Mouse (Mus musculus) limb, embryonic 11.5 days (tissue): ENCODE measurements around the gene Gorasp1. TPM values are rescaled to one million over a fixed set of nuclear protein-coding genes. Genes with fewer than 3 reads are reported as not detected.

Source experiments
- ATAC-seq: fragments of 200-750 bp; cut with Nextera tagmentation; 2 replicates; pipeline ENCODE4 v1.8.0; 2017; ENCODE audit warnings: low read depth; ENCODE audit not compliant: insufficient number of reproducible peaks, low FRiP score, low TSS enrichment
- DNase-seq: peaks from one replicate; pipeline ENCODE4 v3.0.0-alpha.2; 2015; ENCODE audit warnings: low spot score
- H3K27ac ChIP-seq: fragments of 300-500 bp; sonication (generic); replicated peaks from 2 replicates; pipeline ENCODE4 v1.5.1; 2014; ENCODE audit warnings: low read depth, mild to moderate bottlenecking, low read length
- H3K27me3 ChIP-seq: fragments of 300-500 bp; sonication (generic); 2 replicates; pipeline ENCODE4 v1.6.1; 2014; ENCODE audit warnings: mild to moderate bottlenecking, low read length, mixed read lengths; ENCODE audit not compliant: control insufficient read depth, insufficient read depth
- H3K36me3 ChIP-seq: fragments of 300-500 bp; sonication (generic); 2 replicates; pipeline ENCODE4 v1.6.1; 2014; ENCODE audit warnings: mild to moderate bottlenecking, low read length, moderate library complexity, mixed read lengths; ENCODE audit not compliant: control insufficient read depth, insufficient read depth
- H3K4me1 ChIP-seq: fragments of 300-500 bp; sonication (generic); 2 replicates; pipeline ENCODE4 v1.6.1; 2014; ENCODE audit warnings: low read length, mixed read lengths; ENCODE audit not compliant: control insufficient read depth, insufficient read depth
- H3K4me2 ChIP-seq: fragments of 300-500 bp; sonication (generic); 2 replicates; pipeline ENCODE4 v1.6.1; 2014; ENCODE audit warnings: low read depth, mild to moderate bottlenecking, moderate library complexity; ENCODE audit not compliant: severe bottlenecking
- H3K4me3 ChIP-seq: fragments of 300-500 bp; sonication (generic); 2 replicates; pipeline ENCODE4 v1.5.1; 2014; ENCODE audit warnings: low read depth, low read length
- H3K9ac ChIP-seq: fragments of 300-500 bp; sonication (generic); 2 replicates; pipeline ENCODE4 v1.6.1; 2014; ENCODE audit warnings: mild to moderate bottlenecking, low read length
- H3K9me3 ChIP-seq: fragments of 300-500 bp; sonication (generic); 2 replicates; pipeline ENCODE4 v1.6.1; 2016; ENCODE audit warnings: low read length; ENCODE audit not compliant: control insufficient read depth
- WGBS: fragments of 180-500 bp; shearing (Covaris S2); extraction: QIAGEN DNeasy Blood & Tissue Kit; methylation state at CpG from one replicate; pipeline ENCODE4 v1.1.7; 2014; 5-methylcytosine and 5-hydroxymethylcytosine counted together
- polyA plus RNA-seq: library from polyadenylated mRNA; unstranded; fragments of >200 nt; fragmentation: Nextera tagmentation; extraction: Ambion mirVana; gene quantifications from 2 replicates; pipeline ENCODE4 v1.2.1, GENCODE M21; 2014

The Gorasp1 gene
- polyA plus RNA-seq, 1 experiment from 2014 or later, result 23.3 TPM

DNA sequence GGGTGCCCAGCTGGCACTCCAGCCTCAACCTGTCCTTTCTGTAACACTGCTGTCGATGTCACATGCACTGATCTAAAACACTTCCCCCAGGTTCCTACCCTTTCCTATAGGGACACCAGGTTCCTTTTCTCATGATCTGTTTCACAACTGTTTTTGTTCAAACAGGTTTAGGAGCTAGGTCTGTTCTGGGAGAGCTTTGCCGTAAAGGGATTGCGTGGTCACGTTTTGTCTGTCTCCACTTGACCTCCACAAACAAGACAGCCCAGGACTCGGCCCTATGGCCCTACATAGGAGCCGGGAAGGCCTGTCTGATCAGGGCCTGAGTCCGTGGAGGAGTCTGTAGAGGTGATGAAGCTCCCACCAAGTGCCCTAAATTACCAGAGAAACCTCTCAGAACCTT is 32.4 kb upstream of the Gorasp1 start:
- no peak for DNase-seq
- no peak overlapping the region for H3K4me2 ChIP-seq
- no peak overlapping the region for H3K27ac ChIP-seq
- no peaks in the 10 kb centered on the region for H3K9me3 ChIP-seq
- H3K36me3 ChIP-seq, result peaks cover 14% of the 10 kb centered on the region
- no peaks in the 10 kb centered on the region for H3K4me1 ChIP-seq
- H3K4me3 ChIP-seq, result no peak overlapping the region
- no peak for ATAC-seq
- H3K27me3 ChIP-seq, result no peaks in the 10 kb centered on the region
- H3K9ac ChIP-seq, result no peak overlapping the region
- 79% methylated on average over 7 of the region's 7 CpGs for WGBS

DNA sequence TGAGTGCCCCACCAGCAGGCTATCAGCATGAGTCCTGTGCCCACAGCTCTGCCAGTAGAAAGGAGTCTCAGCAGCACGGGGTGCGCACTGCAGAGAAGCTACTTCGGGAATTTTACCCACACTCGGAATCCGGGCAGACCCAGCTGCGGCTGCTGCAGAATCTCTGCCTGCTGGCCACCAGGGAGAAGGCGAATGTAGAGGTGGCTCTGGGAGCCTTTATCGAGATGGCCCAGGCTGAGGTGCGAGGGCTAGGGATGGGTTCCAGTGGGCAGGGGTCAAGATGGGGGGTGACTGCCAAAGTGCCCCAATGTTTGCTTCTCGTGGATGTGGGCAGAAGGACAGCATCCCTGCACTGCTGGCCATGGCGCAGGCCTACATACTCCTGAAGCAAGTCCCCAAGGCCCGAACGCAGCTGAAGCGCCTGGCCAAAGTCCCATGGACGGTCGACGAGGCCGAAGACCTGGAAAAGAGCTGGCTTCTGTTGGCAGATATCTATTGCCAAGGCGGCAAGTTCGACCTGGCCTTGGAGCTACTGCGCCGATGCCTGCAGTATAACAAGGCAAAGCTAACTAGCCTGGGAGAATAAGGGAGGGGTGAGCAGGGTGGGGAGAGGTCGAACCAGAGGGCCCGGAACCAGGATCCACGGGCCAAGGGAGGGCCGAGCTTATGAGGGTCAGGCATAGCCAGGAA is 29.0 kb upstream of the Gorasp1 start:
- no peak overlapping the region for H3K4me2 ChIP-seq
- H3K9me3 ChIP-seq, result no peaks in the 10 kb centered on the region
- H3K4me1 ChIP-seq, result peaks cover 5% of the 10 kb centered on the region; the same call in 1 of the 2 replicates
- ATAC-seq (no peak), DNase-seq (no peak)
- no peaks in the 10 kb centered on the region for H3K27me3 ChIP-seq
- H3K36me3 ChIP-seq, result no peaks in the 10 kb centered on the region
- H3K4me3 ChIP-seq, result no peak overlapping the region
- WGBS, result 87% methylated on average over 26 of the region's 26 CpGs
- H3K27ac ChIP-seq, result no peak overlapping the region
- no peak overlapping the region for H3K9ac ChIP-seq

DNA sequence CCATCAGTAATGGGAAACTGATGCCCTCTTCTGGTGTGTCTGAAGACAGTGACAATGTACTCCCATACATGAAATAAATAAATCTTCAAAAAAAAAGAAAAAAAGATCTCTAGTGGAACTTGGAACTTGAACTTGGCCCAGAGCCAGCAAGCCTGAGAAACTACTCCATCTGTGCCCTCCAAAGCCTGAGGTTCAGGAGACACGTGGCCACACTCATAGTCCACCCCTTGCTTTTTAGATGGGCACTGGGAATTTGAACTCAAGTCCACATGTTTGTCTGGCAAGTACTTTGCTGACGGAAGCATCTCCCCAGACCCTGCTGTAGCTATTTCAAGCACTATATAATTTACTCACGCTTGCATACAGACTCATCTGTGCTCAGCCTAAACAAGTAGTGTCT is 27.8 kb upstream of the Gorasp1 start:
- 83% methylated on average over 3 of the region's 3 CpGs for WGBS
- Histone ChIP-seq H3K36me3 (no peaks in the 10 kb centered on the region), H3K27ac (no peak overlapping the region), H3K9ac (no peak overlapping the region), H3K4me2 (no peak overlapping the region), H3K4me1 (peaks cover 5% of the 10 kb centered on the region; the same call in 1 of the 2 replicates), H3K9me3 (no peaks in the 10 kb centered on the region), H3K27me3 (no peaks in the 10 kb centered on the region), H3K4me3 (no peak overlapping the region)
- ATAC-seq (no peak), DNase-seq (no peak)

DNA sequence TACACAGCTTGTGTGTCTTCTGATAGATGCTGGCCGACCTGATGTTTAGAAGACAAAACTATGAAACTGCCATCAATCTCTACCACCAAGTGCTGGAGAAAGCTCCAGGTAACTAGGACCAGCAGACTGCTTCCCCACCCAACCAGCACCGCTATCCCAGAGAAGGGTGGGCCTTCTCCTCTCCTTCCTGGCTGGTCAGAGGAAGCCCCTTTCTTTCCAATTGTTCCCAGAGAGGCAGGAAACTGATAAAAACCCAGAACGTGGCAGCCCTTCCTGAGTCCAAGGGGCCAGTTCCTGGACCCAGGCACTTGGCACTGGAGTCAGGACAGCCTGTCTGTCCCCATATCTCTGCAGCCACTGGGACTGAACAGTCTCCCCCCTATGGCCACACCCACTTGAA is 26.8 kb upstream of the Gorasp1 start:
- no peaks in the 10 kb centered on the region for H3K9me3 ChIP-seq
- DNase-seq (no peak), ATAC-seq (no peak)
- H3K4me3 ChIP-seq, result no peak overlapping the region
- no peak overlapping the region for H3K27ac ChIP-seq
- no peaks in the 10 kb centered on the region for H3K36me3 ChIP-seq
- H3K4me1 ChIP-seq, result peaks cover 5% of the 10 kb centered on the region; the same call in 1 of the 2 replicates
- no peaks in the 10 kb centered on the region for H3K27me3 ChIP-seq
- H3K4me2 ChIP-seq, result no peak overlapping the region
- 67% methylated on average over 3 of the region's 3 CpGs for WGBS
- H3K9ac ChIP-seq, result no peak overlapping the region

DNA sequence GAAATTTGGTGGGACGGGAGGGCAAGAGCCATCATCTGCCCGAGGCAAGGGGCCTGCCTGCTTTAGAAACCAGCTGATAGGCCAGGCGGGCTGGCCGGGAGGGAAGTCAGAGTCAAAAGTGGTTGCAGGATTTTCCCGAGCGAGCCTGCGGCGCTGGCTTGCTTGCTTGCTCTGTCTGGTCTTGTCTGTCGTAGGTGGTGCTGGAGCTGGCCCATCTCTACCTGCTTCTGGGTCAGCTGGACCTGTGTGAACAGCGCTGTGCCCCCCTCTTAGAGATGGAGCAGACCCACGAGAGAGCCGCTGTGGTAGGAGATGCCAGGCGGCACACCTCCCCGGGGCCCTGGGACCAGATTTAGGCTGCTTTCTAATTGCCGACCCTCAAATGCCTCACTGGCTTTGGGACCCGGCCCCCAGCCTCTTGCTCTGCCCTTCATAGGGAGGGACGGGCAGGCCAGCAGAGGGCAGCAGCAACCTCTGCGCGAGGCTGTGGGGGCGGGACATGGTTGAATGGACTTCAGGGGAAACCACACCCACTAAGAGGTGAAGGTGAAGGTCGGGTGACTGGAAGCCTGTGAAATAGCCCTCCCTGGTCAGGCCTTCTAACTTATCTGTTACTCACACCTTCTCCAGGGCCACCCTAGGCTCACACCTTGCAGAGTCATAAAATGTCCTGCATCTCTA is 25.8 kb upstream of the Gorasp1 start:
- H3K4me1 ChIP-seq, result peaks cover 5% of the 10 kb centered on the region; the same call in 1 of the 2 replicates
- WGBS, result 10% methylated on average over 21 of the region's 21 CpGs
- H3K27ac ChIP-seq, result no peak overlapping the region
- no peak overlapping the region for H3K4me3 ChIP-seq
- ATAC-seq (peak; percentile 79; the same call in 1 of the 2 replicates), DNase-seq (peak; percentile 90)
- H3K9ac ChIP-seq, result peak overlapping the region; percentile 27; the same call in 1 of the 2 replicates
- peak overlapping the region; percentile 26 for H3K4me2 ChIP-seq
- no peaks in the 10 kb centered on the region for H3K9me3 ChIP-seq
- H3K27me3 ChIP-seq, result no peaks in the 10 kb centered on the region
- no peaks in the 10 kb centered on the region for H3K36me3 ChIP-seq

DNA sequence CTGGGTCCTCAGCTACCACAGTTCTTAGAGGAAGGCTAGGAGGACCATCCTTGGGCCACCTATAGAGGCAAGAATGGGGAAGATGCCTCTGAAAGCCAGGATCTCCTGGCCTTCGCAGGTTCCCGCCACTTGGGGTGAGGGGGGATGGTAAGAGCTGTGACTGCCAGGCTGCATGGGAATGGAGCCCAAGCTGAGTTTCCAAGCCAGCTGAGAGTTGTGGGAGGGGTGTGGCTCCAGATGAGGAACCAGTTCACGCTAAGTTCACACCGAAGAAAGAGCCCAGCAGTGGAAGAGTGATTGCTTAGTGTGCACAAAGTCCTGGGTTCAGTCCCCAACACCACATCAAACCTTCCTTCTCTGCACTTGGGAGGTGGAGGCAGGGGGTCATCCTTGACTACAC is 24.9 kb upstream of the Gorasp1 start:
- H3K4me2 ChIP-seq, result no peak overlapping the region
- ATAC-seq (no peak), DNase-seq (no peak)
- H3K9me3 ChIP-seq, result no peaks in the 10 kb centered on the region
- H3K27ac ChIP-seq, result no peak overlapping the region
- no peak overlapping the region for H3K4me3 ChIP-seq
- H3K4me1 ChIP-seq, result peaks cover 5% of the 10 kb centered on the region; the same call in 1 of the 2 replicates
- 80% methylated on average over 4 of the region's 4 CpGs for WGBS
- H3K36me3 ChIP-seq, result no peaks in the 10 kb centered on the region
- no peak overlapping the region for H3K9ac ChIP-seq
- H3K27me3 ChIP-seq, result no peaks in the 10 kb centered on the region

DNA sequence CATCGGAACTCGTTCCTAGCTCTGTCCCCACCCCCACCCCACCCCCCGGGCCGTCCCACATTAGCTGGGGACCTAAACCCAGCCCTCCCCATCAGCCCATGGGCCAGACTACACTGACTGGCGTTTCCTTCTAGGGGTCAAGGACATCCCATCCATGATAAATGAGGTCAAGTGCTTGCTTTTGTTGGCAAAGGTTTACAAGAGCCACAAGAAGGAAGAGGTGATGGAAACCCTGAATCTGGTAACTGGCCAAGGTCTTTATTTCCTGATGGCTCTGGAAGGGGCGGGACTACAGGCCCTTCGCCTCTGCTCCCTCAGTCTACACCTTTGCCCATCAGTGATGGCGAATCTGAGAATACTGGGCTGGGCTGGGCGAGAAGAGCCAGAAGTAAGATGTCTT is 21.5 kb upstream of the Gorasp1 start:
- no peak overlapping the region for H3K9ac ChIP-seq
- no peaks in the 10 kb centered on the region for H3K27me3 ChIP-seq
- ATAC-seq, result no peak
- no peak overlapping the region for H3K4me3 ChIP-seq
- no peak overlapping the region for H3K27ac ChIP-seq
- peaks cover 5% of the 10 kb centered on the region; the same call in 1 of the 2 replicates for H3K4me1 ChIP-seq
- H3K36me3 ChIP-seq, result no peaks in the 10 kb centered on the region
- DNase-seq, result no peak
- H3K4me2 ChIP-seq, result no peak overlapping the region
- WGBS, result 84% methylated on average over 9 of the region's 9 CpGs
- no peaks in the 10 kb centered on the region for H3K9me3 ChIP-seq

DNA sequence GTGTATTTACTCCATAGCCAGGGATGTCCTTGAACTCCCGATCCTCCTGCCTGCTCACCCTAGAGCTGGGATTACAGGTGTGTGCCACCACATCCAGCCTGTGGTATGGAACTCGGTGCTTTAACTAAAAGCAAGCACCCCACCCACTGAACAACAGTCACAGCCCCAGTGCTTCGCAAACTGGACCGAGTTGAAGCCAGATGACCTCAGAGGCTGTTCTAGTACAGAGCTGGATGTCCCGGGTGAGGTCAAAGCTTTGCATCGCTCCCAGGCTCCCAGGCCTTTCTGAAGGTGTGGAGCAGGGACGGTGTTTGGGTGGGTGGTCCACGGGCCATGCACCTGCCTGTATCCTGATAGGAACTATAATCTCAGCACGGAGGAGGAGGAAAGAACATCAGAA is 14.0 kb upstream of the Gorasp1 start:
- Histone ChIP-seq H3K27ac (no peak overlapping the region), H3K4me1 (no peaks in the 10 kb centered on the region), H3K36me3 (no peaks in the 10 kb centered on the region), H3K27me3 (no peaks in the 10 kb centered on the region), H3K4me3 (no peak overlapping the region), H3K4me2 (no peak overlapping the region), H3K9ac (no peak overlapping the region), H3K9me3 (no peaks in the 10 kb centered on the region)
- DNase-seq (no peak), ATAC-seq (no peak)
- WGBS, result 85% methylated on average over 9 of the region's 9 CpGs
